Mouse (Mus musculus) embryonic facial prominence, embryonic 11.5 days (tissue): ENCODE results near the gene Olfm2. TPM values are rescaled to one million over a fixed set of nuclear protein-coding genes. Genes with fewer than 3 reads are reported as not detected.

Experiments
- ATAC-seq: fragments of 200-750 bp; cut with Nextera tagmentation; replicated peaks from 2 replicates; pipeline ENCODE4 v1.8.0; 2017; ENCODE audit warnings: low read depth; ENCODE audit not compliant: insufficient number of reproducible peaks, low FRiP score, low TSS enrichment
- DNase-seq: peaks from one replicate; pipeline ENCODE4 v3.0.0-alpha.2; 2015; ENCODE audit warnings: low spot score
- H3K27ac ChIP-seq: fragments of 300-500 bp; sonication (generic); replicated peaks from 2 replicates; pipeline ENCODE4 v1.5.1; 2014; ENCODE audit warnings: mild to moderate bottlenecking, low read depth, low read length, control low read depth
- H3K27me3 ChIP-seq: fragments of 300-500 bp; sonication (generic); 2 replicates; pipeline ENCODE4 v1.6.1; 2014; ENCODE audit warnings: mild to moderate bottlenecking, low read length, moderate library complexity, mixed read lengths; ENCODE audit not compliant: control insufficient read depth, insufficient read depth
- H3K36me3 ChIP-seq: fragments of 300-500 bp; sonication (generic); replicated peaks from 2 replicates; pipeline ENCODE4 v1.6.1; 2014; ENCODE audit warnings: low read depth, mild to moderate bottlenecking, low read length, moderate library complexity, mixed read lengths; ENCODE audit not compliant: control insufficient read depth, insufficient read depth
- H3K4me1 ChIP-seq: fragments of 300-500 bp; sonication (generic); 2 replicates; pipeline ENCODE4 v1.6.1; 2014; ENCODE audit warnings: low read length, mixed read lengths; ENCODE audit not compliant: control insufficient read depth, insufficient read depth
- H3K4me2 ChIP-seq: fragments of 300-500 bp; sonication (generic); 2 replicates; pipeline ENCODE4 v1.6.1; 2014; ENCODE audit warnings: low read depth, mild to moderate bottlenecking, control low read depth, low read length, moderate library complexity
- H3K4me3 ChIP-seq: fragments of 300-500 bp; sonication (generic); 2 replicates; pipeline ENCODE4 v1.5.1; 2014; ENCODE audit warnings: low read depth, low read length, control low read depth
- H3K9ac ChIP-seq: fragments of 300-500 bp; sonication (generic); replicated peaks from 2 replicates; pipeline ENCODE4 v1.6.1; 2014; ENCODE audit warnings: mild to moderate bottlenecking, control low read depth, low read length
- H3K9me3 ChIP-seq: fragments of 300-500 bp; sonication (generic); replicated peaks from 2 replicates; pipeline ENCODE4 v1.6.1; 2016; ENCODE audit warnings: mild to moderate bottlenecking, low read length, inconsistent platforms, mixed read lengths; ENCODE audit not compliant: control insufficient read depth
- WGBS: fragments of 180-500 bp; shearing (Covaris S2); extraction: QIAGEN DNeasy Blood & Tissue Kit; methylation state at CpG from one replicate; pipeline ENCODE4 v1.1.7; 2014; 5-methylcytosine and 5-hydroxymethylcytosine counted together
- polyA plus RNA-seq: library from polyadenylated mRNA; unstranded; fragments of >200 nt; fragmentation: Nextera tagmentation; extraction: Ambion mirVana; gene quantifications from 2 replicates; pipeline ENCODE4 v1.2.1, GENCODE M21; 2014

The Olfm2 gene
- polyA plus RNA-seq, 1 experiment from 2014 or later: 11.0 TPM

DNA sequence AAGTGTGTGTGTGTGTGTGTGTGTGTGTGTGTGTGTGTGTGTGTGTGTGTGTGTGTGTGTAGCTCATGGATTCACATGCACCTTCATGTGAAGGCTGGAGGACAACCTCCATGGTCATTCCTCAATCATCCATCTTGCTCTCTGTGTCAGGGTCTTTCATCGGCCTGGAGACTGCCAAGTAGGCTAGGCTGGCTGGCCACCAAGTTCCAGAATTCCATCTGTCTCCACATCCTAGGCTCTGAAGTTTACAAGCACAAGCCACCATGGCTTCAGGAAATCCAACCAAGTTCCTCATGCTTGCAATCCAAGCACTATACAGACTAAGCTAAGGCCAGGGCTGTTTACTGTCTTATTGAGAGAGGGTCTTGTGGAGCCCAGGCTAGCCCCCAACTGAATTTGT lies 16.9 kb upstream of the Olfm2 start:
- ATAC-seq (no peak), DNase-seq (no peak)
- Histone ChIP-seq H3K4me1 (no peaks in the 10 kb centered on the region), H3K4me2 (no peak overlapping the region), H3K9ac (no peak overlapping the region), H3K27me3 (no peaks in the 10 kb centered on the region), H3K4me3 (no peak overlapping the region), H3K9me3 (no peaks in the 10 kb centered on the region), H3K27ac (no peak overlapping the region), H3K36me3 (no peaks in the 10 kb centered on the region)
- WGBS: 93% methylated on average over 1 of the region's 1 CpGs

GRCm38 (mm10) chr9:20762197-20762961 lies 16.2 kb upstream of the Olfm2 start:
- Histone ChIP-seq H3K9me3 (no peaks in the 10 kb centered on the region), H3K36me3 (no peaks in the 10 kb centered on the region), H3K27me3 (no peaks in the 10 kb centered on the region), H3K4me1 (no peaks in the 10 kb centered on the region), H3K4me2 (no peak overlapping the region), H3K9ac (no peak overlapping the region), H3K4me3 (no peak overlapping the region), H3K27ac (no peak overlapping the region)
- 54% methylated on average over 7 of the region's 7 CpGs for WGBS
- ATAC-seq (no peak), DNase-seq (no peak)

- no peak overlapping the region for H3K4me2 ChIP-seq
- no peak overlapping the region for H3K27ac ChIP-seq
- no peak overlapping the region for H3K4me3 ChIP-seq
- H3K27me3 ChIP-seq: no peaks in the 10 kb centered on the region
- ATAC-seq (no peak), DNase-seq (no peak)
- H3K36me3 ChIP-seq: no peaks in the 10 kb centered on the region
- no peaks in the 10 kb centered on the region for H3K4me1 ChIP-seq
- H3K9me3 ChIP-seq: no peaks in the 10 kb centered on the region
- H3K9ac ChIP-seq: no peak overlapping the region
- WGBS: 68% methylated on average over 3 of the region's 3 CpGs
Observed at GRCm38 (mm10) chr9:20761388-20761787, 15.2 kb upstream of the Olfm2 start.

DNA sequence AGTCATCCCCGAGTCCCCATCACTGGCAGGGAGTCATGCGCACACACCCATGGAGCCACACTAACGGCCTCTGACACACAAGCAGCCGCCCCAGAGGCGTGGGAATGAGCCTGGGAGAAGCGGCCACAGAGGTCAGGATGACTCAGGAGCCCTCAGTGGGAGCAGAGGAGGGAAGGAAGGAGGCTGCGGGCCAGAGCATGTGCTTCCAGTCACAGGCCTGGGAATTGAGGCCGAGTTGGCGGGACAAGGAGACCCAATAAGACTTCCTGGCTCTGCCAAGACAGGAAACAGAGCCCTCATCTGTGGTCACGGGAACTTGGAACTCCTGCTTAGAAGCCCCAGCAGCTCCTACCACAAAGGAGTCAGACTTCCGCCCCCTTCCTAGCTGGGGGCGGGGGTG lies 14.7 kb upstream of the Olfm2 start:
- no peak for DNase-seq
- no peaks in the 10 kb centered on the region for H3K36me3 ChIP-seq
- H3K27ac ChIP-seq: no peak overlapping the region
- H3K4me2 ChIP-seq: no peak overlapping the region
- WGBS: 60% methylated on average over 12 of the region's 12 CpGs
- H3K27me3 ChIP-seq: no peaks in the 10 kb centered on the region
- H3K9ac ChIP-seq: no peak overlapping the region
- H3K4me1 ChIP-seq: no peaks in the 10 kb centered on the region
- ATAC-seq: no peak
- H3K4me3 ChIP-seq: no peak overlapping the region
- no peaks in the 10 kb centered on the region for H3K9me3 ChIP-seq

- ATAC-seq (no peak), DNase-seq (no peak)
- Histone ChIP-seq H3K9me3 (no peaks in the 10 kb centered on the region), H3K36me3 (no peaks in the 10 kb centered on the region), H3K4me2 (no peak overlapping the region), H3K4me3 (no peak overlapping the region), H3K27me3 (no peaks in the 10 kb centered on the region), H3K9ac (no peak overlapping the region), H3K4me1 (no peaks in the 10 kb centered on the region), H3K27ac (no peak overlapping the region)
- 83% methylated on average over 6 of the region's 6 CpGs for WGBS
Observed at GRCm38 (mm10) chr9:20758896-20759295, 12.7 kb upstream of the Olfm2 start.

DNA sequence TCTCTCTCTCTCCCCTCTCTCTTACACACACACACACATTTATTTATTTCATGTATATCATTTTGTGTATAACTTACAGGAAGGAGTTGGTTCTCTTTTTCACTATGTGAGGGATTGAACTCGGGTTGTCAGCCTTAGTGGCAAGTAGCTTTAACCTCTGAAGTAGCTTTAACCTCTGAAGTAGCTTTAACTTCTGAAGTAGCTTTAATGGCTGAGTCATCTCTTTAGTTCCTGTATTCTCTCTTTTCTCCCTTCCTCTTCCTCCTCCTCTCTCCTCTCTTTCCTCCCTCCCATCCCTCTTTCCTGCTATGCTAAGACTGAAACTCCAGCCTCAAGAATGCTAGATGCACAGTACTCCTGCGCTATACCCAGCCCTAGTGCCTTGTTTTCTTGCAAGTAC lies 12.1 kb upstream of the Olfm2 start:
- DNase-seq: no peak
- no peaks in the 10 kb centered on the region for H3K9me3 ChIP-seq
- H3K4me2 ChIP-seq: no peak overlapping the region
- H3K4me3 ChIP-seq: no peak overlapping the region
- H3K27me3 ChIP-seq: no peaks in the 10 kb centered on the region
- H3K36me3 ChIP-seq: no peaks in the 10 kb centered on the region
- no peak for ATAC-seq
- H3K9ac ChIP-seq: no peak overlapping the region
- no peaks in the 10 kb centered on the region for H3K4me1 ChIP-seq
- no peak overlapping the region for H3K27ac ChIP-seq
- WGBS: 87% methylated on average over 2 of the region's 2 CpGs

GRCm38 (mm10) chr9:20757087-20757955 lies 11.2 kb upstream of the Olfm2 start:
- DNase-seq (peak; percentile 85), ATAC-seq (no peak)
- H3K4me2 ChIP-seq: no peak overlapping the region
- no peaks in the 10 kb centered on the region for H3K36me3 ChIP-seq
- H3K4me1 ChIP-seq: no peaks in the 10 kb centered on the region
- H3K9ac ChIP-seq: no peak overlapping the region
- H3K27ac ChIP-seq: no peak overlapping the region
- H3K27me3 ChIP-seq: no peaks in the 10 kb centered on the region
- 59% methylated on average over 6 of the region's 6 CpGs for WGBS
- H3K9me3 ChIP-seq: no peaks in the 10 kb centered on the region
- H3K4me3 ChIP-seq: no peak overlapping the region

DNA sequence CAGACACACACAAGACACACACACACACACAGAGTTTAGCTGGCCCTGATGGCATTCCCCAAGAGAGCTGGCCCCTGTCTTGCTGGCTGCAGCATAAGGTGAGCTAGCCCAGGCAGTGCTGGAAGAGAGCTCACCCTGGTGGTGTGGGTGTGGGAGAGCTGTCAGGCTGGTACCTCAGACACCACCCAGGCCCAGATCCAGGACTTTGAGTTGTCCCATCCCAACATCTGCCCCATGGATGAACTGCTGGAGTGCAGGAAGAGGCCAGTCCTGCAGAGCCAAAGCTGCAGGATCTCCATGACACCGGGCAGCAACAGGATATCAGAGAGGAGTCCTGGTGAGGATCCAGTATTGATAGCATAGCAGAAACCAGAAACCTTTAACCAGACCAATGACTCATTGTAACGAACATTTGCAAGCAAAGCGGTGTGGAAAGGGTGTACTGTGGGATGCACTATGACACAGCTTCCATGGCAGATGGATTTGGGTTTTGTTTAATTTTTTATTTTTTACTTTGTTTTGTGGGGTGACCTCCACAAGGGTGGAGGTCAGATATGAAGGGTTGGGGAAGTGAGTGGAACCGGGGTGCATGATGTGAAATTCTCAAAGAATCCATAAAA lies 10.0 kb upstream of the Olfm2 start:
- no peak overlapping the region for H3K4me2 ChIP-seq
- no peak overlapping the region for H3K27ac ChIP-seq
- no peaks in the 10 kb centered on the region for H3K4me1 ChIP-seq
- WGBS: 87% methylated on average over 4 of the region's 4 CpGs
- H3K9me3 ChIP-seq: no peaks in the 10 kb centered on the region
- no peak for DNase-seq
- no peak overlapping the region for H3K9ac ChIP-seq
- ATAC-seq: no peak
- no peaks in the 10 kb centered on the region for H3K36me3 ChIP-seq
- H3K4me3 ChIP-seq: no peak overlapping the region
- no peaks in the 10 kb centered on the region for H3K27me3 ChIP-seq
